Mouse (Mus musculus): ENCODE measurements around the gene Tomm6. TPM values are rescaled to one million over a fixed set of nuclear protein-coding genes. Genes with fewer than 3 reads are reported as not detected.

The Tomm6 gene
- 326 and 354 TPM in 2 replicates for polyA plus RNA-seq (2014; fragmentation: Nextera tagmentation; extraction: Ambion mirVana)

DNA sequence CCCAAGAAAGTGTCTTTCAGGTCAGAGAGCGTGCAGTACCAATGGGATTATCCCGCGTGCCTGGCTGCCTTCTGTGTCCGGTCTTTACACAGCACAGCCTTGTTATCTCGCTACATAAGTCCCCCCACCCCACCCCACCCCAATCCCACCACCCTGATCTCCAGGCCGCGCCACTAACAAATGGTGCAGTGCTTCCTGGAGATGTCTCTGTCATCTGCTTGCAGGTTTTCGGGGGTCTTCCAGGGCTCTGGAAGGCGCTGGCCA, at the start of gene Tomm6:
TSS of gene Tomm6 (minus strand) at position 43 of the 264 bp plus-strand sequence.
- no peak for ATAC-seq (replicated peaks; ENCODE audit: low FRiP score)
- 0% methylated on average over 9 of the region's 9 CpGs for WGBS
- H3K27ac ChIP-seq (ENCODE audit: low read depth, low read length): peak within 1 kb of the TSS; percentile 57
- no peak for DNase-seq (ENCODE audit: low spot score)
- H3K4me1 ChIP-seq (replicated peaks; ENCODE audit: control insufficient read depth, insufficient read depth, low read length): peaks cover 8% of the 10 kb centered on the region; the same call in 1 of the 2 replicates
- H3K4me2 ChIP-seq (ENCODE audit: low read depth, low read length, severe bottlenecking): peak within 1 kb of the TSS; percentile 96
- no peaks in the 10 kb centered on the region; the same call in 1 of the 2 replicates for H3K36me3 ChIP-seq (ENCODE audit: control insufficient read depth, insufficient read depth, low read length)
- H3K9me3 ChIP-seq (ENCODE audit: control insufficient read depth, low read length): no peaks in the 10 kb centered on the region
- H3K4me3 ChIP-seq (ENCODE audit: low read depth, low read length): peak within 1 kb of the TSS; percentile 66
- peak within 1 kb of the TSS; percentile 87 for H3K9ac ChIP-seq (ENCODE audit: low read length)
- H3K27me3 ChIP-seq (ENCODE audit: control insufficient read depth, insufficient read depth, low read length): no peaks in the 10 kb centered on the region; the same call in 1 of the 2 replicates

DNA sequence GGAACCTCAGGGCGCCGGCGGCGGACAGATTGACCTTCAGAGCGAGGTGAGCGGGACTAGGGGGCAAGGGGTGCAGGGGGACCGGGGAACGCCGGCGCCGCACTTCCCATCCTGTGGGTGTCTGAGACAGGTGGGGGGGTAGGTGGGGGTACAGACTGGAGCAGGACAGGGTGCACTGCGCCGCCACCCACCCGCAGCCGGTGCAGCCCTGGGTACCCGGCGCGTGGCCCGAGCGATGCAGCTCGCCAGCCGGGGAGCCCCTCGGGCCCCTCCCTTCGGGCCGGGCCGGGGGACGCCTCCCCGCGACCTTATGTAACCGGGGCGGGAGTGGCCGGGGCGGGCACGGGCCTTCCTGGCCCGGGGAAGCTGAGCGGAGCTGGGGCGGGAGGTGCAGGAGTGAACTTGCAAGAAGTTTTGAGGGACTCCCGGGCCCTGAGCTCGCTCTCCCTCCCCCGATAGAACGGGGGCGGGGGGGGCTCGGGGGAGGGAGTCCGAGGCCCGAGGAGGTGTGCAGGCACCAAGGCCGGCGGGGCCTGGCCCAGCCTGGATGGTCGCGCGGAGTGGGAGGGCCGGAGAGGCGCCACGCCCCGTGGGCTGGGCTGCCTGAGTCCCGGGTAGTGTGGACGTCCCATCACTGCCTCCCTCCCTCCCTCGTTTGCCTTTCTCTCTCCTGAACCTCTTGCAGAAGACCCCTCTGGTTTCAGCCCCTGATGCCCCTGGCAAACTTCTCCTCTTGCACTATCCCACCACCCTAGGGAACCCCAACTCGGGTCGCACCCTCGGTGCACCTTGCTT, 49.3 kb upstream of the Tomm6 start:
- peaks cover 23% of the 10 kb centered on the region for H3K27me3 ChIP-seq (ENCODE audit: control insufficient read depth, insufficient read depth, low read length)
- peak overlapping the region; percentile 51 for H3K4me3 ChIP-seq (ENCODE audit: low read depth, low read length)
- WGBS: 1% methylated on average over 37 of the region's 60 CpGs
- no peaks in the 10 kb centered on the region for H3K9me3 ChIP-seq (ENCODE audit: control insufficient read depth, low read length)
- peak; percentile 84 for DNase-seq (ENCODE audit: low spot score)
- peak; percentile 81 for ATAC-seq (replicated peaks; ENCODE audit: low FRiP score)
- H3K4me2 ChIP-seq (ENCODE audit: low read depth, low read length, severe bottlenecking): peak overlapping the region; percentile 84
- peak overlapping the region; percentile 47 for H3K9ac ChIP-seq (ENCODE audit: low read length)
- H3K27ac ChIP-seq (ENCODE audit: low read depth, low read length): no peak overlapping the region
- peaks cover 11% of the 10 kb centered on the region; the same call in 1 of the 2 replicates for H3K4me1 ChIP-seq (replicated peaks; ENCODE audit: control insufficient read depth, insufficient read depth, low read length)
- no peaks in the 10 kb centered on the region for H3K36me3 ChIP-seq (ENCODE audit: control insufficient read depth, insufficient read depth, low read length)

DNA sequence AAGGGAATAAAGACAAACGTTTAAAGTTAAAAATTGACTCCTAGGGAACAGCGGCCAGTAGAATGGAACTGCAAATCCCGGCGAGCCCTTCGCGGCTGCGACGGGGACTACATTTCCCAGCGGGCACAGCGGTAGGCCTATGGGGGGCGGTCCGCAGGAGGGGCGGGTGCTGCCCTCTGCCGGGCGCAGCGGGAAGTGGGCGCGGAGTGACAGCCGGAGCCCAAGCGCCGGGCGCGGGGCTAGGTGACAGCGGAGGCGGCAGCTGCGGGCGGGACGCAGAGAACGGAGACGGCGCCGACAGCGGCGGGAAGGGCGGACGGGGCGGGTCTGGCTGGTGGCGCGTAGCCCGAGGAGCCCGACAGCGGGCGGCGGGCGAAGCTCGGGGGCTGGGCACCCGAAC, 48.7 kb upstream of the Tomm6 start, which contains the start of gene Tfeb:
TSS of gene Tfeb (plus strand) at position 175 of the 400 bp plus-strand sequence.
- H3K4me2 ChIP-seq (ENCODE audit: low read depth, low read length, severe bottlenecking): peak within 1 kb of the TSS; percentile 84
- no peak within 1 kb of the TSS for H3K27ac ChIP-seq (ENCODE audit: low read depth, low read length)
- WGBS: under 1% methylated on average over 44 of the region's 47 CpGs
- H3K27me3 ChIP-seq (ENCODE audit: control insufficient read depth, insufficient read depth, low read length): peaks cover 23% of the 10 kb centered on the region
- ATAC-seq (replicated peaks; ENCODE audit: low FRiP score) (peak; percentile 73), DNase-seq (ENCODE audit: low spot score) (peak; percentile 98)
- H3K9ac ChIP-seq (ENCODE audit: low read length): peak within 1 kb of the TSS; percentile 47
- peak within 1 kb of the TSS; percentile 51 for H3K4me3 ChIP-seq (ENCODE audit: low read depth, low read length)
- no peaks in the 10 kb centered on the region for H3K9me3 ChIP-seq (ENCODE audit: control insufficient read depth, low read length)
- no peaks in the 10 kb centered on the region for H3K36me3 ChIP-seq (ENCODE audit: control insufficient read depth, insufficient read depth, low read length)
- peaks cover 11% of the 10 kb centered on the region; the same call in 1 of the 2 replicates for H3K4me1 ChIP-seq (replicated peaks; ENCODE audit: control insufficient read depth, insufficient read depth, low read length)

DNA sequence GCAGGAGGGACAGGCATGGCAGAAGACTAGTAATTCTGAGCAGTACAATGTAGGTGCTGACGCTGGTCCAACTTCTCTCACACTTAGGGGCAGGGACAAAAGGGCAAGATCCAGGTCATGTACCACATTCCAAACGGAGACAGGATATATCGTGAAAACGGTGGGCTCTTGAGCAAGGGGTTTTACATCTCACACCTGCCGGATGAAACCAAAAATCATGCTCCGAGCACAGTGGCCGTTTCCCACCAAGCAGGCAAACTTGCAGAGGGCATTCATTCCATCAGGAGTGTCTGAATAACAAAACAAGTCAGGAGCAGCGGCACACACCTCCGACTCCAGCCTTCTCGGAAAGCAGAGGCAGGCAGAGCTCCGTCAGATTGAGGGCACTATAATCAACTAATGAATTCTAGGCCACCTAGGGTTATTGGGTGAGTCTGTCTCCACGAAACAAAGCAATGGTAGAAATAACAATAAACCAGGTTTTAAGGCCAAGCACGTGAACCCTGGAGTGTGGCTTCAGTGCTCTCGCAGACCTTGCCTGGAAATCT, 47.4 kb upstream of the Tomm6 start:
- Histone ChIP-seq H3K9ac (ENCODE audit: low read length) (no peak overlapping the region), H3K4me3 (ENCODE audit: low read depth, low read length) (no peak overlapping the region), H3K27me3 (ENCODE audit: control insufficient read depth, insufficient read depth, low read length) (peaks cover 23% of the 10 kb centered on the region), H3K36me3 (ENCODE audit: control insufficient read depth, insufficient read depth, low read length) (no peaks in the 10 kb centered on the region), H3K9me3 (ENCODE audit: control insufficient read depth, low read length) (no peaks in the 10 kb centered on the region), H3K4me1 (replicated peaks; ENCODE audit: control insufficient read depth, insufficient read depth, low read length) (peaks cover 11% of the 10 kb centered on the region; the same call in 1 of the 2 replicates), H3K4me2 (ENCODE audit: low read depth, low read length, severe bottlenecking) (no peak overlapping the region), H3K27ac (ENCODE audit: low read depth, low read length) (no peak overlapping the region)
- DNase-seq (ENCODE audit: low spot score) (no peak), ATAC-seq (replicated peaks; ENCODE audit: low FRiP score) (no peak)
- WGBS: 76% methylated on average over 14 of the region's 14 CpGs

DNA sequence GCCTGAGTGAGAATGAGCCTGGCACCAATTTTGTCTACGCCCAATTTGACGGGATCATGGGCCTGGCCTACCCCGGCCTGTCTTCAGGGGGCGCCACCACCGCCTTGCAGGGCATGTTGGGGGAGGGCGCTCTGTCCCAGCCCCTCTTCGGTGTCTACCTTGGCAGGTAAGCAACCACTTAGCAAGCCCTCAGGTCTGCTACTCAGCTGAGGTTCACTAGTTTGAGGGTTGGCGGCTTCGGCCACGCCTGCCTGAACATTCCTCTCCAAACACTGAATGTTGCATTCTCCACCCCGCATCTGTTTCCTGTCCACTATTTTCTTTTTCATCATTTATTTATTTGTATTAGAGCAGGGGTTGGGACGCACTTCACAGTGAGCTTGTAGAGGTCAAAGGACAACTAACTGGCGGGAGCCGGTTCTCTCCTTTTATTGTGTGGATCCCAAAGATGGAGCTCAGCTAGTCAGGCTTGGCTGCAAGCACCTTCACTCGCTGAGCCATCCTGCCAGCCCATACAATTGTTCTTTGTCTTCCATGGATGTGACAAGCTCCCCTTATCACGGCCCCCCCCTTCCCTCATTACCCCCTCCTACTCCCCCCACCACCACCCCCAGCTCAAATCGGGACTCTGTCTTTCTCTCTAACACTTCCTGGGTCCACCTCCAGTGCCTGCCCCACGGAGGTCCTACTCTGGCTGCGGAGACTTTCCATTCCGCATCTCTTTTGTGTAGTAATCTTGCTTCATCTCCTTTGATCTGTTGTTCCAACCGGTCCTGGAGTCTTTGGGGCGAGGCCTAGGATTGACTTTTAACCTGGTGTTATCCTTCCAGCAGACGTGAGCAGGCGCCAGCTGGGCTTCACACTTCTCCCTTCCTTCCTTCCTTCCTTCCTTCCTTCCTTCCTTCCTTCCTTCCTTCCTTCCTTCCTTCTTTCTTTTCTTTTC, 42.7 kb upstream of the Tomm6 start:
- WGBS: 45% methylated on average over 24 of the region's 24 CpGs
- no peak for ATAC-seq (replicated peaks; ENCODE audit: low FRiP score)
- Histone ChIP-seq H3K27me3 (ENCODE audit: control insufficient read depth, insufficient read depth, low read length) (no peaks in the 10 kb centered on the region), H3K9ac (ENCODE audit: low read length) (no peak overlapping the region), H3K4me1 (replicated peaks; ENCODE audit: control insufficient read depth, insufficient read depth, low read length) (no peaks in the 10 kb centered on the region), H3K4me2 (ENCODE audit: low read depth, low read length, severe bottlenecking) (no peak overlapping the region), H3K4me3 (ENCODE audit: low read depth, low read length) (no peak overlapping the region), H3K36me3 (ENCODE audit: control insufficient read depth, insufficient read depth, low read length) (no peaks in the 10 kb centered on the region), H3K9me3 (ENCODE audit: control insufficient read depth, low read length) (no peaks in the 10 kb centered on the region), H3K27ac (ENCODE audit: low read depth, low read length) (no peak overlapping the region)
- no peak for DNase-seq (ENCODE audit: low spot score)

DNA sequence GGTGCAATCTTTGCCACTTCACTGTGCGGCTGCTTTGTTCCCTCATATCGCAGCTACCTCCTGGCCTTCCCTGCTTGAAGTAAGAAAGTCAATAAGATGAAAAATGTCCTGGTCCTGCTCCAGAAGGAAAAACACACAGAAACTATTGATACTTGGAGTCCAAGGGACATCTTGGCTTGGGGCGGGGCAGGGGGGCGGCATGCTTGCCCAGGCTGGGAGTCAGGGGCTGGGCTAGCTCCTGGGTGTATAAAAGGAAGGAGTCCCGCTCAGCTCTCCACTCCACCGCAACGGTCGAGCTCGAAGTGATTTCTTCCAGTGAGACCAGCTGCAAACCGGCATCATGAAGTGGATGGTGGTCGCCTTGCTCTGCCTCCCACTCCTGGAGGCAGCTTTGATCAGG, 38.4 kb upstream of the Tomm6 start, which contains the start of gene Pgc:
TSS of gene Pgc (plus strand) at position 277 of the 400 bp plus-strand sequence.
- no peaks in the 10 kb centered on the region for H3K9me3 ChIP-seq (ENCODE audit: control insufficient read depth, low read length)
- no peak within 1 kb of the TSS for H3K4me3 ChIP-seq (ENCODE audit: low read depth, low read length)
- H3K36me3 ChIP-seq (ENCODE audit: control insufficient read depth, insufficient read depth, low read length): no peaks in the 10 kb centered on the region
- WGBS: 87% methylated on average over 11 of the region's 11 CpGs
- H3K4me2 ChIP-seq (ENCODE audit: low read depth, low read length, severe bottlenecking): no peak within 1 kb of the TSS
- no peaks in the 10 kb centered on the region for H3K27me3 ChIP-seq (ENCODE audit: control insufficient read depth, insufficient read depth, low read length)
- no peak within 1 kb of the TSS for H3K27ac ChIP-seq (ENCODE audit: low read depth, low read length)
- DNase-seq (ENCODE audit: low spot score) (no peak), ATAC-seq (replicated peaks; ENCODE audit: low FRiP score) (no peak)
- H3K9ac ChIP-seq (ENCODE audit: low read length): no peak within 1 kb of the TSS
- H3K4me1 ChIP-seq (replicated peaks; ENCODE audit: control insufficient read depth, insufficient read depth, low read length): no peaks in the 10 kb centered on the region

DNA sequence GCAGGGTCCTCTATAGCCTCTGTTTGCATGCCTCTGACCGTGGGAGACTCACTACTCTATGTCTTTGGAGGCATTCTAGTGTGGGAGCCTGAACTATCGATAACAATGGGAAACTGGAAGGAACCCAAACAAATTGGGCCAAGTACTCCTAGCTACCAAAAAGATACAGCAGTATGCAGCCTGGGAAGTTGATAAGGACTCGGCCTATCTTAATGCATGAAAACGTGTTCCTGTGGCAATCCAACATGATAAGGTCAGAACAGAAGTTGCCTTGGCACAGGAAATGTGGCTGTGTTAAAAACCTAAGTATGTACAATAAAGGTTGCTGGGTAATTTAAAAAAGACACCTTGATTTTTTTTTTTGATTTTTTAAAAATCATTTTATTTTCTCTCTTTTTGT, 33.0 kb upstream of the Tomm6 start:
- H3K36me3 ChIP-seq (ENCODE audit: control insufficient read depth, insufficient read depth, low read length): no peaks in the 10 kb centered on the region
- H3K27ac ChIP-seq (ENCODE audit: low read depth, low read length): no peak overlapping the region
- 89% methylated on average over 4 of the region's 4 CpGs for WGBS
- no peaks in the 10 kb centered on the region for H3K27me3 ChIP-seq (ENCODE audit: control insufficient read depth, insufficient read depth, low read length)
- H3K4me2 ChIP-seq (ENCODE audit: low read depth, low read length, severe bottlenecking): no peak overlapping the region
- no peaks in the 10 kb centered on the region for H3K4me1 ChIP-seq (replicated peaks; ENCODE audit: control insufficient read depth, insufficient read depth, low read length)
- H3K4me3 ChIP-seq (ENCODE audit: low read depth, low read length): no peak overlapping the region
- ATAC-seq (replicated peaks; ENCODE audit: low FRiP score) (no peak), DNase-seq (ENCODE audit: low spot score) (no peak)
- no peak overlapping the region for H3K9ac ChIP-seq (ENCODE audit: low read length)
- H3K9me3 ChIP-seq (ENCODE audit: control insufficient read depth, low read length): no peaks in the 10 kb centered on the region

DNA sequence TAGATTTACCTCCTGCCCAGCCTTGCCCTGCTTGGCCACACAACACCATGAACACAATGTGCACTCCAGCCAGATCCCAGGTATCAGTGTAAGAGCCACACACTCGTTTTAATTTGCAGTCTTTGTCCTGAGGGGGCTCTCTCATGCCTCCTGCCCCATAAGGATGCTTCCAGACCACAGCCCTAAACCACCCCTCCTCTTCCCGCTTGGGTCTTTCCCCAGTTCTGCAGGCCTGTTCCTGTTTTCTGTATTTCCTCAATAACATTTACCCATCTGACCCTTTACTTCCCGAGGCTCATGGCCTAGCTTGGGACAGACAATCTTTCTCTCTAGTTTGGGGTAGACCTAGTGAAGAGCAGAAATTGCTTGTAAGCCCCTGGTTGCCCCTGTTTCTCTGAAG, 26.9 kb upstream of the Tomm6 start:
- ATAC-seq (replicated peaks; ENCODE audit: low FRiP score): no peak
- Histone ChIP-seq H3K4me2 (ENCODE audit: low read depth, low read length, severe bottlenecking) (no peak overlapping the region), H3K9me3 (ENCODE audit: control insufficient read depth, low read length) (no peaks in the 10 kb centered on the region), H3K9ac (ENCODE audit: low read length) (no peak overlapping the region), H3K27ac (ENCODE audit: low read depth, low read length) (no peak overlapping the region), H3K4me1 (replicated peaks; ENCODE audit: control insufficient read depth, insufficient read depth, low read length) (no peaks in the 10 kb centered on the region), H3K27me3 (ENCODE audit: control insufficient read depth, insufficient read depth, low read length) (no peaks in the 10 kb centered on the region), H3K36me3 (ENCODE audit: control insufficient read depth, insufficient read depth, low read length) (no peaks in the 10 kb centered on the region), H3K4me3 (ENCODE audit: low read depth, low read length) (no peak overlapping the region)
- WGBS: 73% methylated on average over 3 of the region's 3 CpGs
- DNase-seq (ENCODE audit: low spot score): no peak
